In the genomic region with DNA sequence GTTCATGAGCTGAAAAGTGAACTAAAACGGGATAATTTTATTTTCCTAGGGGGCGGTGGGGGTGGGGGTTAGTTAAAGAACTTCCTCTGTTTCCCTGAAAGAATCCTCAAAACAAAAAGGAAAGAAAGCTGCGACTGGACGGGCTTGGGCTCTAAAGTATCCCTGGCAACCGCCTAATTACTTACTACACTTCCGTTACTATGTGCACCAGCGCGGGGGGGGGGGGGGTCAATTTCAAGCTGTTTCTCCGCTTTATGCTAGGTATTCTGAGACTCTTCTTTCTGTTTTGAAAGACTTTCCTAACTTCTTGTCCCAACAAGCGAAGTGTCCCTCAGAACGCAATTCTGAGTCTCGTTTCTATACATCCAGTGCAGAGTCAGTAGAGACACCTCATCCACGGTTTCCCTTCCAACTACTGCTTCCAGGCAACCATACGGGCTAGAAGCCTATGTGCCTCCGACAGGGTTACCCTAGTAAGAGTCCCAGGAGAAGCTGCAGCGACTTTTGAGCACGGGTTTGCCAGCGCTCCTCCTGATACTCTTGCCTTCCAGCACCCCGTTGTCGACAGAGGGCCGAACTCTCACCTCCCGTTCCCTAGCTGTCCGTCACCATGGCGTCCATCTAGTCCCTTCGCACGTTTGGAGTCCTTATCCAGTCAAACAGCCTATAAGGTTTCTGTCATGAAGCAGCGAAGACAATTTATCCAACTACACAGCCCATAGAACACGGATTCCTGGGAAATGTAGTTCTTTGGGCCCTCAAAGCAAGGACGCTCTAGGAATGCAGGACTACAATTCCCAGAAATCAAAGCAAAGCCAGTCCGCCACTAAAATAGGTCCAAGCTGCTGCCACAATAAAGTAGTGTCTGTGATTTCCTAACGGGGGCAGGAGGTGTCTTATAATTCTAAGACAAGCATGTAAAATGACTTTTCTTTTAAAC, we compare ENCODE assay signal across 8 mouse cellular contexts. TPM values are rescaled to one million over a fixed set of nuclear protein-coding genes. Genes with fewer than 3 reads are reported as not detected.
DNase-seq lines count a peak whose midpoint lies in the region; ATAC-seq and TF ChIP-seq lines count a peak whose summit lies in the region.

No protein-coding gene starts in this region.

- under 1% methylated on average over 31 of the region's 31 CpGs for WGBS in forebrain, embryonic 12.5 days
- 2% methylated on average over 31 of the region's 31 CpGs for WGBS in heart, postnatal 0 days
- 2% methylated on average over 31 of the region's 31 CpGs for WGBS in liver, embryonic 16.5 days (ENCODE audit: insufficient replicate concordance)
- WGBS in neural tube, embryonic 13.5 days: 1% methylated on average over 31 of the region's 31 CpGs

- H3K27me3 ChIP-seq in forebrain, embryonic 12.5 days: peaks cover 3% of the 10 kb centered on the region; the same call in 1 of the 2 replicates
- H3K27me3 ChIP-seq in heart, postnatal 0 days (ENCODE audit: control insufficient read depth, insufficient read depth, low read length): no peaks in the 10 kb centered on the region
- no peaks in the 10 kb centered on the region for H3K27me3 ChIP-seq in liver, embryonic 16.5 days (ENCODE audit: control insufficient read depth, insufficient read depth, low read depth, low read length)
- no peaks in the 10 kb centered on the region for H3K27me3 ChIP-seq in neural tube, embryonic 13.5 days

- TF ChIP-seq CTCF in heart, postnatal 0 days (IDR thresholded peaks at IDR 0.05; ENCODE audit: low read depth): no peak; the same call in 1 of the 2 replicates

- H3K4me3 ChIP-seq in ES-E14 (ENCODE audit: insufficient read depth in 1 of 2, low read depth in 1 of 2, low read length in 2 of 2, poor library complexity in 1 of 2, severe bottlenecking in 1 of 2): peak overlapping the region; percentile 72 to 76
- H3K4me3 ChIP-seq in forebrain, embryonic 12.5 days (replicated peaks): peak overlapping the region; percentile 62
- H3K4me3 ChIP-seq in heart, postnatal 0 days (ENCODE audit: low read depth, low read length): peak overlapping the region; percentile 60
- peak overlapping the region; percentile 66 for H3K4me3 ChIP-seq in liver, embryonic 16.5 days (ENCODE audit: low read depth, low read length)
- peak overlapping the region; percentile 63 for H3K4me3 ChIP-seq in neural tube, embryonic 13.5 days

- peak; percentile 84 for DNase-seq in ES-E14 (ENCODE audit: low read depth, low spot score)
- DNase-seq in c-Kit-positive CD71-positive TER-119-negative erythroid progenitor cells, embryonic 14.5 days (ENCODE audit: low read depth): peak; percentile 86
- peak; percentile 98 for DNase-seq in heart, postnatal 0 days (ENCODE audit: low spot score)
- DNase-seq in kidney, postnatal 4 days: peak; percentile 69 to 80
- peak; percentile 62 for DNase-seq in testis, postnatal 10 days (ENCODE audit: low spot score)

- H3K4me1 ChIP-seq in ES-E14 (ENCODE audit: control insufficient read depth in 2 of 2, insufficient read depth in 2 of 2, low read length in 2 of 2, poor library complexity in 1 of 2): no peaks in the 10 kb centered on the region; a peak in 1 of 4 replicates
- peaks cover 8% of the 10 kb centered on the region; the same call in 1 of the 2 replicates for H3K4me1 ChIP-seq in forebrain, embryonic 12.5 days
- 0 out of 2 replicates have a peak, but pooled peaks cover 4% of the 10 kb centered on the region for H3K4me1 ChIP-seq in heart, postnatal 0 days (ENCODE audit: control insufficient read depth, insufficient read depth)
- no peaks in the 10 kb centered on the region; the same call in 1 of the 2 replicates for H3K4me1 ChIP-seq in liver, embryonic 16.5 days (ENCODE audit: control insufficient read depth, low read depth, low read length)
- peaks cover 40% of the 10 kb centered on the region for H3K4me1 ChIP-seq in neural tube, embryonic 13.5 days (replicated peaks)

- H3K9me3 ChIP-seq in ES-E14 (ENCODE audit: control insufficient read depth, insufficient read depth, low read depth, low read length): no peaks in the 10 kb centered on the region
- no peaks in the 10 kb centered on the region for H3K9me3 ChIP-seq in forebrain, embryonic 12.5 days
- H3K9me3 ChIP-seq in heart, postnatal 0 days (replicated peaks; ENCODE audit: control insufficient read depth, low read length): no peaks in the 10 kb centered on the region
- H3K9me3 ChIP-seq in liver, embryonic 16.5 days (replicated peaks; ENCODE audit: control insufficient read depth, low read length): no peaks in the 10 kb centered on the region
- no peaks in the 10 kb centered on the region for H3K9me3 ChIP-seq in neural tube, embryonic 13.5 days

- H3K4me2 ChIP-seq in forebrain, embryonic 12.5 days: peak overlapping the region; percentile 71
- H3K4me2 ChIP-seq in heart, postnatal 0 days (ENCODE audit: low read depth, low read length): peak overlapping the region; percentile 71
- H3K4me2 ChIP-seq in liver, embryonic 16.5 days (ENCODE audit: low read depth, low read length): peak overlapping the region; percentile 69
- peak overlapping the region; percentile 69 for H3K4me2 ChIP-seq in neural tube, embryonic 13.5 days

- H3K36me3 ChIP-seq in ES-E14 (ENCODE audit: control insufficient read depth, insufficient read depth, low read length, poor library complexity, severe bottlenecking): no peaks in the 10 kb centered on the region
- no peaks in the 10 kb centered on the region for H3K36me3 ChIP-seq in forebrain, embryonic 12.5 days (replicated peaks)
- H3K36me3 ChIP-seq in heart, postnatal 0 days (replicated peaks; ENCODE audit: control insufficient read depth, insufficient read depth, low read length): no peaks in the 10 kb centered on the region
- no peaks in the 10 kb centered on the region for H3K36me3 ChIP-seq in liver, embryonic 16.5 days (ENCODE audit: control insufficient read depth, insufficient read depth)
- H3K36me3 ChIP-seq in neural tube, embryonic 13.5 days: no peaks in the 10 kb centered on the region

- H3K27ac ChIP-seq in ES-E14 (ENCODE audit: insufficient read depth, low read depth, low read length, poor library complexity, severe bottlenecking): no peak overlapping the region
- H3K27ac ChIP-seq in forebrain, embryonic 12.5 days: peak overlapping the region; percentile 90
- peak overlapping the region; percentile 72 for H3K27ac ChIP-seq in heart, postnatal 0 days (ENCODE audit: low read depth)
- H3K27ac ChIP-seq in liver, embryonic 16.5 days (ENCODE audit: low read length): peak overlapping the region; percentile 53
- H3K27ac ChIP-seq in neural tube, embryonic 13.5 days (replicated peaks): peak overlapping the region; percentile 94

- in situ Hi-C loops in ES-E14 (cut with MboI; ENCODE audit: low sequenced_read_pairs in 2 of 2, unreplicated experiment in 2 of 2): no loop called here

- ATAC-seq in forebrain, embryonic 12.5 days (ENCODE audit: low FRiP score): peak; percentile 99
- peak; percentile 99 for ATAC-seq in heart, postnatal 0 days (ENCODE audit: insufficient read depth, low read depth)
- peak; percentile 98 for ATAC-seq in liver, embryonic 16.5 days (ENCODE audit: low read depth)
- peak; percentile 99 for ATAC-seq in neural tube, embryonic 13.5 days (ENCODE audit: low read depth)

- H3K9ac ChIP-seq in ES-E14 (ENCODE audit: insufficient read depth, low read depth, low read length, poor library complexity, severe bottlenecking): peak overlapping the region; percentile 64
- peak overlapping the region; percentile 57 for H3K9ac ChIP-seq in forebrain, embryonic 12.5 days
- peak overlapping the region; percentile 57 for H3K9ac ChIP-seq in heart, postnatal 0 days (replicated peaks; ENCODE audit: low read depth, low read length)
- H3K9ac ChIP-seq in liver, embryonic 16.5 days (ENCODE audit: low read depth, low read length): peak overlapping the region; percentile 52
- peak overlapping the region; percentile 75 for H3K9ac ChIP-seq in neural tube, embryonic 13.5 days

- TF ChIP-seq EP300 in heart, postnatal 0 days (IDR thresholded peaks at IDR 0.05; ENCODE audit: low read depth): no peak

TF ChIP-seq in ES-E14, 5 proteins besides CTCF, POLR2A, EP300 and RAD21 (continues in another document):
- TF ChIP-seq CHD2 (IDR thresholded peaks at IDR 0.05; ENCODE audit: low read depth, low read length) (peak; percentile 57; the same call in 1 of the 2 replicates), ZNF384 (IDR thresholded peaks at IDR 0.05; ENCODE audit: low read depth, low read length) (no peak)

RNA-seq across cellular contexts. Expression of a gene that starts 4.0 kb away (rescaled TPM):
- total RNA-seq in ES-E14 (2012; rRNA removed): not detected in 2 replicates
- polyA plus RNA-seq in forebrain, embryonic 12.5 days (2016; fragmentation: Nextera tagmentation; extraction: Ambion mirVana): not detected in 2 replicates
- 0.08 TPM in 1 of 2 replicates, not detected in the other for total RNA-seq in heart, postnatal 0 days (2014; rRNA removed; ENCODE audit: low replicate concordance)
- not detected in 2 replicates for polyA plus RNA-seq in heart, postnatal 0 days (2015; fragmentation: Nextera tagmentation; extraction: Ambion mirVana)
- 1.2 TPM in 2 replicates for polyA plus RNA-seq in liver, embryonic 16.5 days (2015; fragmentation: Nextera tagmentation; extraction: Ambion mirVana)
- 0.07 TPM in 1 of 2 replicates, not detected in the other for polyA plus RNA-seq in neural tube, embryonic 13.5 days (2015; fragmentation: Nextera tagmentation; extraction: Ambion mirVana)

RNA-seq across cellular contexts. Expression of a gene that starts 20.7 kb away (rescaled TPM):
- not detected in 2 replicates for total RNA-seq in ES-E14 (2012; rRNA removed)
- polyA plus RNA-seq in forebrain, embryonic 12.5 days (2016; fragmentation: Nextera tagmentation; extraction: Ambion mirVana): 0.04 and 0.14 TPM in 2 replicates
- 0.04 and 12.3 TPM in 2 replicates for total RNA-seq in heart, postnatal 0 days (2014; rRNA removed; ENCODE audit: low replicate concordance)
- 0.01 and 0.03 TPM in 2 replicates for polyA plus RNA-seq in heart, postnatal 0 days (2015; fragmentation: Nextera tagmentation; extraction: Ambion mirVana)
- polyA plus RNA-seq in liver, embryonic 16.5 days (2015; fragmentation: Nextera tagmentation; extraction: Ambion mirVana): 0.72 and 0.84 TPM in 2 replicates
- polyA plus RNA-seq in neural tube, embryonic 13.5 days (2015; fragmentation: Nextera tagmentation; extraction: Ambion mirVana): 0.04 TPM in 2 replicates

RNA-seq across cellular contexts. Expression of a gene that starts 20.8 kb away (rescaled TPM):
- total RNA-seq in ES-E14 (2012; rRNA removed): 11.9 and 20.2 TPM in 2 replicates
- polyA plus RNA-seq in forebrain, embryonic 12.5 days (2016; fragmentation: Nextera tagmentation; extraction: Ambion mirVana): 51.7 and 59.1 TPM in 2 replicates
- total RNA-seq in heart, postnatal 0 days (2014; rRNA removed; ENCODE audit: low replicate concordance): 17.3 and 24.3 TPM in 2 replicates
- 85.5 and 92.1 TPM in 2 replicates for polyA plus RNA-seq in heart, postnatal 0 days (2015; fragmentation: Nextera tagmentation; extraction: Ambion mirVana)
- polyA plus RNA-seq in liver, embryonic 16.5 days (2015; fragmentation: Nextera tagmentation; extraction: Ambion mirVana): 12.6 and 13.3 TPM in 2 replicates
- 60.5 and 66.7 TPM in 2 replicates for polyA plus RNA-seq in neural tube, embryonic 13.5 days (2015; fragmentation: Nextera tagmentation; extraction: Ambion mirVana)

RNA-seq across cellular contexts. Expression of a gene that starts 49.7 kb away (rescaled TPM):
- total RNA-seq in ES-E14 (2012; rRNA removed): 9.5 and 10.5 TPM in 2 replicates
- polyA plus RNA-seq in forebrain, embryonic 12.5 days (2016; fragmentation: Nextera tagmentation; extraction: Ambion mirVana): 18.9 and 19.6 TPM in 2 replicates
- total RNA-seq in heart, postnatal 0 days (2014; rRNA removed; ENCODE audit: low replicate concordance): 13.9 and 24.2 TPM in 2 replicates
- polyA plus RNA-seq in heart, postnatal 0 days (2015; fragmentation: Nextera tagmentation; extraction: Ambion mirVana): 2.8 and 3.3 TPM in 2 replicates
- 3.6 and 4.0 TPM in 2 replicates for polyA plus RNA-seq in liver, embryonic 16.5 days (2015; fragmentation: Nextera tagmentation; extraction: Ambion mirVana)
- polyA plus RNA-seq in neural tube, embryonic 13.5 days (2015; fragmentation: Nextera tagmentation; extraction: Ambion mirVana): 6.6 and 7.3 TPM in 2 replicates
